Mouse (Mus musculus): ENCODE measurements at regions not wholly inside any gene's neighbourhood (a gene's known extent, or its start where the extent isn't known, plus 50 kb on each side); places are given as distances from the start of the nearest gene placed in this dataset.
A peak's percentile ranks its signal among the peaks of the same experiment; 100 is the strongest.

GRCm38 (mm10) chr1:164564847-164565246, 106.7 kb upstream of the Atp1b1 start:
- no peak overlapping the region for H3K9ac ChIP-seq
- H3K4me3 ChIP-seq (replicated peaks), result no peak overlapping the region
- H3K27me3 ChIP-seq (replicated peaks), result no peaks in the 10 kb centered on the region
- no peaks in the 10 kb centered on the region for H3K36me3 ChIP-seq
- no peaks in the 10 kb centered on the region for H3K9me3 ChIP-seq
- no peak for ATAC-seq
- H3K4me1 ChIP-seq (replicated peaks), result no peaks in the 10 kb centered on the region
- H3K4me2 ChIP-seq (replicated peaks), result no peak overlapping the region
- H3K27ac ChIP-seq, result no peak overlapping the region
- 81% methylated on average over 6 of the region's 6 CpGs for WGBS

GRCm38 (mm10) chr1:164559546-164560228, 101.5 kb upstream of the Atp1b1 start:
- Histone ChIP-seq H3K4me2 (replicated peaks) (no peak overlapping the region), H3K9me3 (no peaks in the 10 kb centered on the region), H3K4me1 (replicated peaks) (no peaks in the 10 kb centered on the region), H3K27me3 (replicated peaks) (no peaks in the 10 kb centered on the region), H3K4me3 (replicated peaks) (no peak overlapping the region), H3K36me3 (no peaks in the 10 kb centered on the region), H3K27ac (no peak overlapping the region), H3K9ac (no peak overlapping the region)
- ATAC-seq, result no peak
- WGBS, result 89% methylated on average over 4 of the region's 4 CpGs

GRCm38 (mm10) chr1:164552658-164553057, 94.5 kb upstream of the Atp1b1 start:
- H3K4me3 ChIP-seq (replicated peaks), result no peak overlapping the region
- 23% methylated on average over 4 of the region's 4 CpGs for WGBS
- no peaks in the 10 kb centered on the region for H3K27me3 ChIP-seq (replicated peaks)
- H3K27ac ChIP-seq, result 0 out of 2 replicates have a peak overlapping the region, but pooled peaks have one; percentile 15
- ATAC-seq, result peak; percentile 81
- no peak overlapping the region for H3K9ac ChIP-seq
- no peak overlapping the region for H3K4me2 ChIP-seq (replicated peaks)
- no peaks in the 10 kb centered on the region for H3K36me3 ChIP-seq
- H3K9me3 ChIP-seq, result no peaks in the 10 kb centered on the region
- no peaks in the 10 kb centered on the region for H3K4me1 ChIP-seq (replicated peaks)

DNA sequence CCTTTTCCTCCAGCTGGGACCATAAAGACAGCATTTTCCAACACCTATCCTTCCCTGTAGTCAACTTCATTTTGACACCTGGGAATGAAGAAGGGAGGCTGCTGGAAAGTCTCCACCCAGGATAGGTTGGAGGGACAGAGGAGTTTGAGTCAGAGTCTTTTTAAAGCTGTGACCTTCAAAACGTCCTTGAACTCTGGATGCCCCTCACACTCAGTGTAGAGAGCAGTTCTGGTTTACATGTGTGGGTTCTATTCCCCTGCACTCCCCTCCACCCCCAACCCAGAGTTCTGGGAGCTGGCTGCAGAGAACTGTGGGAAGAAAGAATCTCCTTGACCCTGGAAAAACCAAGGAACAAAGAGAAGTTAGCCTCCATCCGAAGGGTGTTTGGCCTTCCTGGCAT, 92.9 kb upstream of the Atp1b1 start:
- WGBS, result 70% methylated on average over 2 of the region's 2 CpGs
- no peak overlapping the region for H3K27ac ChIP-seq
- no peak overlapping the region for H3K9ac ChIP-seq
- no peaks in the 10 kb centered on the region for H3K9me3 ChIP-seq
- no peaks in the 10 kb centered on the region for H3K36me3 ChIP-seq
- H3K27me3 ChIP-seq (replicated peaks), result no peaks in the 10 kb centered on the region
- H3K4me2 ChIP-seq (replicated peaks), result no peak overlapping the region
- H3K4me1 ChIP-seq (replicated peaks), result no peaks in the 10 kb centered on the region
- no peak overlapping the region for H3K4me3 ChIP-seq (replicated peaks)
- no peak for ATAC-seq

DNA sequence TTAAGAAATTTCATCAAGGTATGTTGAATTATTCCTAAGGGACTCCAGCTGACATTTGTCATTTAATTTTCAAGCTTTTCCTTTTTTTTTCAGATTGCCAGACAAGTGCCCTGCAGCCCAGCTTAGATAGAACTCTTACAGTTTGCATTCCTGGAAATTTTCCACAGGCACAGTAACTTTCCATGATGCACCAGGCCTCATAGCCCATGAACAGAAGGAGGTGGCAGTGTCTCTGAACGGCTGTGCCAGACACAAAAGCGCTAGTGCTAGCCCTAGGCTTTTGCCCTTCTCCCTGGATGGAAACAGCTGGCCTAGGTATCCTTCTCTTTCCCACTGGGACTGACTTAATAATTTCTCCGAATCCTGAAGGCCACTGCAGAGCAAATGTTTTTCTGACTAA, 92.4 kb upstream of the Atp1b1 start:
- Histone ChIP-seq H3K4me1 (replicated peaks) (no peaks in the 10 kb centered on the region), H3K4me2 (replicated peaks) (no peak overlapping the region), H3K4me3 (replicated peaks) (no peak overlapping the region), H3K27ac (no peak overlapping the region), H3K36me3 (no peaks in the 10 kb centered on the region), H3K27me3 (replicated peaks) (no peaks in the 10 kb centered on the region), H3K9me3 (no peaks in the 10 kb centered on the region), H3K9ac (no peak overlapping the region)
- ATAC-seq, result no peak
- WGBS, result 85% methylated on average over 3 of the region's 3 CpGs

DNA sequence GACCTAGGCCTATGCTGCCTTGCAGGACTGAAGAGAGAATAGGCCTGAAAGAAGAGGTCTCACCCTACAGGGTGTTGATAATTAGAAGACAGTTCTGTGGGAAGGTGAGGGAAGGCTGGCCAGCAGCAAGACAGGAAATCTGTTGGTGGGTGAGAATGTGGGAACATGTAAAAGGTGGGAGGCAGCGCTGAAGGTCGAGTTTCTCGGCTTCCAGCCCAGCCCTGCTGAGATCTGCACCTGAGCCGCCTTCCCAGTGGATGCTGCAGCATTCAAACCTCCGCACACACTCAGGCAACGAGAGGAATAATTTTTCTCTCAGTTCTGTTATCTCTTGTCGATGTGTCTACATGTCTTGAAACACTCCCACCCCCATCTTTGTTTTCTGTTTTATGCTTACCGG, 89.9 kb upstream of the Atp1b1 start:
- Histone ChIP-seq H3K4me1 (replicated peaks) (no peaks in the 10 kb centered on the region), H3K4me3 (replicated peaks) (no peak overlapping the region), H3K9me3 (no peaks in the 10 kb centered on the region), H3K36me3 (no peaks in the 10 kb centered on the region), H3K4me2 (replicated peaks) (no peak overlapping the region), H3K9ac (no peak overlapping the region), H3K27ac (no peak overlapping the region), H3K27me3 (replicated peaks) (no peaks in the 10 kb centered on the region)
- no peak for ATAC-seq
- 75% methylated on average over 8 of the region's 8 CpGs for WGBS

GRCm38 (mm10) chr1:164545843-164546242, 87.7 kb upstream of the Atp1b1 start:
- H3K4me1 ChIP-seq (replicated peaks), result no peaks in the 10 kb centered on the region
- H3K27me3 ChIP-seq (replicated peaks), result no peaks in the 10 kb centered on the region
- 72% methylated on average over 4 of the region's 4 CpGs for WGBS
- H3K4me2 ChIP-seq (replicated peaks), result no peak overlapping the region
- H3K36me3 ChIP-seq, result no peaks in the 10 kb centered on the region
- no peak for ATAC-seq
- no peak overlapping the region for H3K27ac ChIP-seq
- no peaks in the 10 kb centered on the region for H3K9me3 ChIP-seq
- H3K9ac ChIP-seq, result no peak overlapping the region
- H3K4me3 ChIP-seq (replicated peaks), result no peak overlapping the region

GRCm38 (mm10) chr1:164543045-164543803, 85.1 kb upstream of the Atp1b1 start:
- H3K36me3 ChIP-seq, result no peaks in the 10 kb centered on the region
- H3K9ac ChIP-seq, result no peak overlapping the region
- peak overlapping the region; percentile 9; the same call in 1 of the 2 replicates for H3K4me2 ChIP-seq (replicated peaks)
- peak overlapping the region; percentile 83 for H3K27ac ChIP-seq
- ATAC-seq, result peak; percentile 93
- no peaks in the 10 kb centered on the region for H3K9me3 ChIP-seq
- 41% methylated on average over 9 of the region's 9 CpGs for WGBS
- no peak overlapping the region for H3K4me3 ChIP-seq (replicated peaks)
- no peaks in the 10 kb centered on the region for H3K27me3 ChIP-seq (replicated peaks)
- no peaks in the 10 kb centered on the region; the same call in 1 of the 2 replicates for H3K4me1 ChIP-seq (replicated peaks)

DNA sequence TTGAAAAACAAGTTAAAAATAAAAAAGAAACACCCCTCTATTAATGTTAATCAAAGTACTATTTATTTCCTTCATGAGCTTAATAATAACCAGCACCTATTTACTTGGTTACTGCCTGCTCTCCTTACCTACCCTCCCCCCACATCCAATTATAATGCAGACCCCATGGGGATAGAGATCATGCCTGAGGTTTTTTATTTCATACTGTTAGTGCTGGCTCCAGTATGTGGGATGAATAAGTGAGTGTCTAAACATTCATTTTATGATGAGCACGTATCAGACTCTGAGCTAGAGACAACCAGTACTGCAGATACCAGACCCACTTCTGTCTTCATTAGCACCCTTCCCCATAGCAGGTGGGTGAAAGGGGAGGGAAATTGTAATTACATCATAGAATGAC, 83.6 kb upstream of the Atp1b1 start:
- 72% methylated on average over 1 of the region's 1 CpGs for WGBS

GRCm38 (mm10) chr1:164538304-164539043, 80.3 kb upstream of the Atp1b1 start:
- Histone ChIP-seq H3K4me1 (replicated peaks) (peaks cover 3% of the 10 kb centered on the region; the same call in 1 of the 2 replicates), H3K4me2 (replicated peaks) (no peak overlapping the region), H3K9ac (no peak overlapping the region), H3K36me3 (no peaks in the 10 kb centered on the region), H3K4me3 (replicated peaks) (no peak overlapping the region), H3K27ac (peak overlapping the region; percentile 45), H3K9me3 (no peaks in the 10 kb centered on the region), H3K27me3 (replicated peaks) (no peaks in the 10 kb centered on the region)
- ATAC-seq, result no peak
- 71% methylated on average over 5 of the region's 5 CpGs for WGBS

More for the DNA sequence above, 83.6 kb upstream of the Atp1b1 start:
- H3K4me2 ChIP-seq (replicated peaks), result no peak overlapping the region
- no peak overlapping the region for H3K4me3 ChIP-seq (replicated peaks)
- H3K9ac ChIP-seq, result no peak overlapping the region
- no peak for ATAC-seq
- no peak overlapping the region for H3K27ac ChIP-seq
- H3K36me3 ChIP-seq, result no peaks in the 10 kb centered on the region
- no peaks in the 10 kb centered on the region for H3K27me3 ChIP-seq (replicated peaks)
- H3K9me3 ChIP-seq, result no peaks in the 10 kb centered on the region
- H3K4me1 ChIP-seq (replicated peaks), result peaks cover 3% of the 10 kb centered on the region; the same call in 1 of the 2 replicates

GRCm38 (mm10) chr1:164537324-164537948, 79.3 kb upstream of the Atp1b1 start:
- WGBS, result 63% methylated on average over 7 of the region's 7 CpGs
- Histone ChIP-seq H3K27me3 (replicated peaks) (no peaks in the 10 kb centered on the region), H3K4me3 (replicated peaks) (no peak overlapping the region), H3K9ac (no peak overlapping the region), H3K36me3 (no peaks in the 10 kb centered on the region), H3K9me3 (no peaks in the 10 kb centered on the region), H3K4me1 (replicated peaks) (peaks cover 3% of the 10 kb centered on the region; the same call in 1 of the 2 replicates), H3K27ac (peak overlapping the region; percentile 45; the same call in 1 of the 2 replicates), H3K4me2 (replicated peaks) (no peak overlapping the region)
- peak; percentile 97 for ATAC-seq

DNA sequence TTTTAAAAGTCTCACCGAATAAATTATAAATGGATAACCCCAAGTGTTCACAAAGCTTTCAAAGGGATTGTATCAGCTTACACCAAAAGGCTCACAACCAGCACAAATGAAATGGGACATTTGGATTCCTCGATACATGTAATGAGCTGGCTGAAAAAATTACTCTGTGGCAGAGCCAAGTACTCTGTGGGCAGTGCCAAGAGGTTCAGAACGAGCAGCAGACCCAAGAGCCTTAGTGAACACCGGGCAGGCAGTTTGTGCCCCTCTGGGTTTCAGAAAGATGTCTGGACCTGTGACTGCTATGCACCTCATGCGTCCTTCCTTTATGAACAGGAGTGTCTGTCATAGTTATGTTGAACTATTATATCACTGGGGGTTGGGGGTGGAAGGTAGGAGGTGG, 74.0 kb upstream of the Atp1b1 start:
- no peak overlapping the region for H3K4me3 ChIP-seq (replicated peaks)
- no peaks in the 10 kb centered on the region for H3K36me3 ChIP-seq
- no peaks in the 10 kb centered on the region for H3K4me1 ChIP-seq (replicated peaks)
- no peaks in the 10 kb centered on the region for H3K27me3 ChIP-seq (replicated peaks)
- no peak for ATAC-seq
- H3K27ac ChIP-seq, result no peak overlapping the region
- 89% methylated on average over 5 of the region's 5 CpGs for WGBS
- H3K4me2 ChIP-seq (replicated peaks), result no peak overlapping the region
- H3K9ac ChIP-seq, result no peak overlapping the region
- no peaks in the 10 kb centered on the region for H3K9me3 ChIP-seq

All from intestine, embryonic 15.5 days (tissue).